Mouse (Mus musculus): ENCODE data around the gene Olfr924. TPM values are rescaled to one million over a fixed set of nuclear protein-coding genes. Genes with fewer than 3 reads are reported as not detected.

Gene Olfr924
- not detected in 2 replicates for polyA plus RNA-seq (2012; rRNA removed)

DNA sequence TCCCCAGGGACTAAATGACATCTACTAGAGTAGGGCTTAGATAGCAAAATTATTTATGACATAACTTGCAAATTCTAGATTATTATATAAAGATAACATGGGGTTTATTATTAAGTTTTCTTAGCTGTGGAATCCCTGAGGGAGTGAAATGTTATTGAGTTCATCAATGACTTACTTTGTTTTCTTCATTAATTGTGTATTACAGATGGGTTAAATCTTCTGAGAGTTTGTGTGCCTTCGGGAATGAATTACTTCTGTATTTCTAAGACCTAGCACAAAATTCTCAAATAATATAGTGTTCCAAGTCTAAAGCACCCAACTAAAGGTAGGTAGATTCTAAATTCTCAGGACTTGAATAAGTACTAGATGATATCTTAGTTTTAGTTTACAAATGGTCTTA lies at the start of gene Olfr924:
Gene Olfr924 (plus strand): TSS at position 301 of the 400 bp plus-strand sequence.

DNA sequence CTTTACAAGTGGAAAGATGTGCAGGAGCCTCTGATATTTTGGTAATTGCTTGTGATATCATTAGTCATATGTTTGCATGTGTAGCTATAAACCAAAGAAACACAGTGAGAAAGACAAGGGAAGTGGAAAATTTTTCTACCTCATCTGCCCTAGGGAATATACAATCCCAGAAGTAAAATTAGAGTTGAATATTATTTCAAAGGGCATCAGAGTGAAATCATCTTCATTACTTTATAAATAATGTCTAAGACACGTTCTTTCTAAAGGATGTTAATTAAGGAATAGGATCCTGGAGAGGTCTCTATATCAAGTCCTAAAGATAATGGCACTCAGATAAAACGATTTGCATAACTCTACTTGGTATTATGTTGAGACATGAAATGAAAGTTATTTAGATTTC lies 29.9 kb upstream of the Olfr924 start, which contains the start of gene Olfr922:
Gene Olfr922 (plus strand): TSS at position 301 of the 400 bp plus-strand sequence.

DNA sequence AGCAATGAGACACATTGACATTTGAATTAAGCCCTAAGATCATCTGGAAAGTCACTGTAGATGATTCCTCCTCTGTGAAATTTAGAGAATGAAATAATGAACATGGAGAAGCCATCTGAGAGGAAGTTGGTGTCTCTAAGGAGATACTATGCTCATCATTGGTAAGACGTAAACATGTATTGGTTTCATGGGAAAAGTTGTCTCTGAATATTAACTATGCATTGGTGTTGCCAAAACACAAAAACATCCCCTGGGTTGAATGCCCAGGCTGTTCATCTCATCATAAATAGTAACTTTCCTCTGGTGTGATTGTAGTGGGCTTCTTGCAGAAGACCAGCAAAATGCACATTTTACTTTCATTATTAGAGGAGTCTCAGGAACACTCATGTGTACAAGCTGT lies 18.0 kb upstream of the Olfr924 start, which contains the start of gene Olfr923:
Gene Olfr923 (plus strand): TSS at position 301 of the 400 bp plus-strand sequence.

DNA sequence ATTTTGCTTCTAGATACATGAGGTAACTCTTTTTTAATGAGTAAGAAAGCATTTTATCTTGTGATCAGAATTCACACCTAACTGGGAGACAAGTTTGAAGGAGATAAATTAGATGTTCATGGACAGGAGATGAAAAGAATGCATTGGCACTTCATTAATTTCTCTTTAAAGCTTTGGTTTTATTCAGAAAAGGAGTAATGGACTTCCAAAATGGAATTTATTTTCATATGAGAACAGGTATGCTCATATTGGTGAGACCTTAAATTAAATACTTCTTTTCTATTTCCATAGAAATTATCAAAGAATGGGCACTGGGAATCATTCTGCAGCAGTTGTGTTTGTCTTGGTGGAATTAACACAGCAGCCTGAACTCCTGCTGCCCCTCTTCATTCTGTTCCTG lies 10.5 kb downstream of the Olfr924 start, which contains the start of gene Olfr26:
Gene Olfr26 (plus strand): TSS at position 301 of the 400 bp plus-strand sequence.

DNA sequence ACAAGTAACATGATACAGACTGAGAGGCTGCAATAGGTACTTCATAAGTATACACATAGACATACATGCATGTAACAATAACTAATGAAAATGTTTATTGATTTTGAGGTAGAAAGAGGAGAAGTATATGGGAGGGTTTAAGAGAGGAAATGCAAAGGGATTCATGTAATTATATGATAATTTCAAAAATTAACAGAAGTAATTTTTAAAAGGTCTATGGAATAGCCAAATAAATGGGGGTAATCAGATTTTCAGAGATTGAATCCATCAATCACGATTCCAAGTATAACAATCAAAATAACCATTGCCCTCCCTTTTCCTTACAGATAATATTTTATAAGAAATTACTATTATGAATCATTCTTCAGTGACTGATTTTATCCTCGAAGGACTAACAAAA lies 32.6 kb downstream of the Olfr924 start, which contains the start of gene Olfr926:
Gene Olfr926 (plus strand): TSS at position 301 of the 400 bp plus-strand sequence.

Other genes starting within 250 kb of the Olfr924 start
- not detected in 2 replicates for gene Olfr914, start 239.3 kb upstream of the Olfr924 start, polyA plus RNA-seq (2012; rRNA removed)
- not detected in 2 replicates for gene Olfr916, start 184.6 kb upstream of the Olfr924 start, polyA plus RNA-seq (2012; rRNA removed)
- not detected in 2 replicates for gene Olfr917, start 178.6 kb upstream of the Olfr924 start, polyA plus RNA-seq (2012; rRNA removed)
- not detected in 2 replicates for gene Olfr918, start 169.8 kb upstream of the Olfr924 start, polyA plus RNA-seq (2012; rRNA removed)
- not detected in 2 replicates for gene Olfr919, start 140.8 kb upstream of the Olfr924 start, polyA plus RNA-seq (2012; rRNA removed)
- 1.7 and 3.0 TPM in 2 replicates for gene Vwa5a, start 126.2 kb upstream of the Olfr924 start, polyA plus RNA-seq (2012; rRNA removed)
- gene Olfr920, start 92.2 kb upstream of the Olfr924 start, polyA plus RNA-seq (2012; rRNA removed): not detected in 2 replicates
- gene Olfr921, start 71.4 kb upstream of the Olfr924 start, polyA plus RNA-seq (2012; rRNA removed): not detected in 2 replicates
- gene Olfr922, start 29.8 kb upstream of the Olfr924 start, polyA plus RNA-seq (2012; rRNA removed): not detected in 2 replicates
- gene Olfr923, start 17.9 kb upstream of the Olfr924 start, polyA plus RNA-seq (2012; rRNA removed): not detected in 2 replicates
- gene Olfr26, start 10.6 kb downstream of the Olfr924 start, polyA plus RNA-seq (2012; rRNA removed): not detected in 2 replicates
- gene Olfr926, start 32.7 kb downstream of the Olfr924 start, polyA plus RNA-seq (2012; rRNA removed): not detected in 2 replicates
- gene Olfr930, start 85.4 kb downstream of the Olfr924 start, polyA plus RNA-seq (2012; rRNA removed): not detected in 2 replicates
- gene Olfr933, start 127.9 kb downstream of the Olfr924 start, polyA plus RNA-seq (2012; rRNA removed): not detected in 2 replicates
- gene Olfr934, start 143.9 kb downstream of the Olfr924 start, polyA plus RNA-seq (2012; rRNA removed): not detected in 2 replicates
- not detected in 2 replicates for gene Olfr935, start 155.2 kb downstream of the Olfr924 start, polyA plus RNA-seq (2012; rRNA removed)
- not detected in 2 replicates for gene Olfr146, start 178.9 kb downstream of the Olfr924 start, polyA plus RNA-seq (2012; rRNA removed)
- gene Olfr937, start 220.5 kb downstream of the Olfr924 start, polyA plus RNA-seq (2012; rRNA removed): not detected in 2 replicates
- not detected in 2 replicates for gene Olfr938, start 234.4 kb downstream of the Olfr924 start, polyA plus RNA-seq (2012; rRNA removed)